Mouse (Mus musculus) cortical plate, adult 2 months (tissue): ENCODE data around the gene Hnrnpd. TPM values are rescaled to one million over a fixed set of nuclear protein-coding genes. Genes with fewer than 3 reads are reported as not detected.

Experiments used
- H3K27ac ChIP-seq: fragments of 200-500 bp; 2 replicates; pipeline ENCODE4 v1.5.1; 2012; ENCODE audit warnings: low read length, control low read depth, inconsistent platforms; ENCODE audit not compliant: insufficient read depth
- H3K4me1 ChIP-seq: fragments of 200-500 bp; 2 replicates; pipeline ENCODE4 v1.6.1; 2011; ENCODE audit warnings: low read length; ENCODE audit not compliant: control insufficient read depth, insufficient read depth
- H3K4me3 ChIP-seq: fragments of 200-500 bp; 2 replicates; pipeline ENCODE4 v1.5.1; 2011; ENCODE audit warnings: mild to moderate bottlenecking, low read length, control low read depth; ENCODE audit not compliant: insufficient read depth
- CTCF ChIP-seq: fragments of 200-500 bp; IDR thresholded peaks from 2 replicates; pipeline ENCODE4 v1.5.1; 2011; ENCODE audit warnings: mild to moderate bottlenecking, control low read depth, low read length; ENCODE audit not compliant: insufficient read depth; ENCODE audit errors: extremely low read depth
- POLR2A ChIP-seq: fragments of 200-500 bp; IDR thresholded peaks from 2 replicates; pipeline ENCODE4 v1.6.1; 2011; ENCODE audit warnings: mild to moderate bottlenecking, low read length, control low read depth; ENCODE audit not compliant: insufficient read depth; ENCODE audit errors: extremely low read depth
- polyA plus RNA-seq: library from polyadenylated mRNA; depleted of rRNA; stranded (reverse); fragments of >200 nt; gene quantifications from 2 replicates; pipeline ENCODE4 v1.2.3, GENCODE M21; 2012; rRNA removed

Gene Hnrnpd
- polyA plus RNA-seq, 1 experiment = 99.3 TPM

- H3K27ac ChIP-seq = no peak overlapping the region
- TF ChIP-seq POLR2A = no peak
- TF ChIP-seq CTCF = no peak
- no peaks in the 10 kb centered on the region for H3K4me1 ChIP-seq
- H3K4me3 ChIP-seq = no peak overlapping the region
Measured at GRCm38 (mm10) chr5:99931910-99932309, 46.8 kb downstream of the Hnrnpd start.

DNA sequence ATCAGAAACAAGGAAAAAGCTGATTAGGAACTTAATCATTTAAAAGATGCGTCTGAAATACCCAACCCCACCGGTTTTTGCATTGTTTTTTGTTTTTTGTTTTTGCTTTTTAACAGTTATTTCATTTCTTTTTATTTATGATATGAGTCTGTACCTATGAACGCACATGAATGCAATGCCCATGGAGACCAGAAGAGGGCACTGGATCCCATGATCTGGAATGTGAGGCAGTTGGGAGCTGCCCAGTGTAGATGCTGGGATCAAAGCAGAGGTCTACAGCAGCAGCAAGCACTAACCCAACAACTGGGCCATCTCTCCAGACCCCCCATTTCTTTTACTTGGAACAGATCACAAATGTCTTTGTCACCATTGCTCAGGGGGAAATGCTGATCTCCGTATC lies 50.8 kb downstream of the Hnrnpd start:
- peak; percentile 45 for TF ChIP-seq CTCF
- no peak for TF ChIP-seq POLR2A
- no peak overlapping the region for H3K27ac ChIP-seq

GRCm38 (mm10) chr5:99922033-99922432 lies 56.7 kb downstream of the Hnrnpd start:
- Histone ChIP-seq H3K27ac (no peak overlapping the region), H3K4me1 (no peaks in the 10 kb centered on the region), H3K4me3 (no peak overlapping the region)
- TF ChIP-seq CTCF (no peak), POLR2A (no peak)

More for the DNA sequence above, 50.8 kb downstream of the Hnrnpd start:
- Histone ChIP-seq H3K4me3 (no peak overlapping the region), H3K4me1 (no peaks in the 10 kb centered on the region)

DNA sequence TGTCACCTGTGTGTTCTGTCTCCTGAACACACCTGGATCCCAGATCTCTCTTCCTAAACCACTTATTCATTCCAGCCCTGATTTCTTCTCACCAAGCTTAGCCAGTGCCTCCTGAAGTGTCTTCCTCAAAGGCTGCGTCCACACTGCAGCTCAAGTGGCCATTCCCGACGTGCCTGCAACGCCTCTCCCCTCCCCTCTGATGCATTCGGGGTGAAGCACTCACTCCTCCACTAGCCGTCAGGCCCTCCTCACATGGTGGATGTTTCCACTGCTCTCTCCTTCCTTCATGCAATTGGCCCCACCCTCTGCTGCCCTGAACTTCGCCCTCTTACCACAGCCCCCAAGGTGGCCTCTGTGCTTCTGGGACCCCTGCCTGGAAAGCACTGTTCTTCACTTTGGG lies 63.2 kb downstream of the Hnrnpd start:
- no peak overlapping the region for H3K27ac ChIP-seq
- TF ChIP-seq CTCF = no peak
- TF ChIP-seq POLR2A = no peak
- H3K4me1 ChIP-seq = no peaks in the 10 kb centered on the region
- no peak overlapping the region for H3K4me3 ChIP-seq

- TF ChIP-seq CTCF = no peak
- TF ChIP-seq POLR2A = peak; percentile 60; the same call in 1 of the 2 replicates
- Histone ChIP-seq H3K4me1 (no peaks in the 10 kb centered on the region), H3K4me3 (peak within 1 kb of the TSS; percentile 57), H3K27ac (peak within 1 kb of the TSS; percentile 53)
Measured at GRCm38 (mm10) chr5:99906181-99906956, 72.4 kb downstream of the Hnrnpd start, which contains the start of gene Vamp9. Gene Vamp9, plus strand, starts transcription at chr5:99906254.

Other genes starting within 250 kb of the Hnrnpd start
- 55.4 and 63.5 TPM in 2 replicates for gene Rasgef1b, start 249.9 kb downstream of the Hnrnpd start, polyA plus RNA-seq
- gene Vamp9, start 72.7 kb downstream of the Hnrnpd start, polyA plus RNA-seq = 0.75 and 1.4 TPM in 2 replicates
- gene 4930524J08Rik, start 123 bp upstream of the Hnrnpd start, polyA plus RNA-seq = 1.5 and 1.7 TPM in 2 replicates
- 260 and 286 TPM in 2 replicates for gene Hnrnpdl, start 60.7 kb upstream of the Hnrnpd start, polyA plus RNA-seq
- gene Enoph1, start 61.0 kb upstream of the Hnrnpd start, polyA plus RNA-seq = 78.2 and 79.1 TPM in 2 replicates
- 18.0 and 20.7 TPM in 2 replicates for gene Tmem150c, start 180.9 kb upstream of the Hnrnpd start, polyA plus RNA-seq